Mouse (Mus musculus) frontal cortex, postnatal 25 days (tissue): Measurements from ENCODE around the gene Sec11a.
"Not testable (repeated sequence)": the region's sequence is repeated elsewhere in the genome, so short reads cannot be mapped to it uniquely, and the experiment has no call there.

Experiments
- DNase-seq, 2 experiments: peaks; one replicate each; pipeline ENCODE4 v3.0.0; 2022; ENCODE audit warnings: low spot score in 2 of 2

Gene Sec11a

GRCm38 (mm10) chr7:80947445-80948350 is at the start of gene Sec11a:
TSS of gene Sec11a (minus strand) at chr7:80947780.
- DNase-seq: peak; percentile 92

- DNase-seq: no peak
Observed at GRCm38 (mm10) chr7:80995266-80996146, 47.9 kb upstream of the Sec11a start.

- DNase-seq: no peak
Observed at GRCm38 (mm10) chr7:80994663-80995005, 47.1 kb upstream of the Sec11a start.

- DNase-seq: peak; percentile 17 to 30
Observed at GRCm38 (mm10) chr7:80993834-80994662, 46.5 kb upstream of the Sec11a start.

- peak; percentile 45 to 52 for DNase-seq
Observed at GRCm38 (mm10) chr7:80992980-80993833, 45.6 kb upstream of the Sec11a start, which contains the start of gene Zfp592. TSS of gene Zfp592 (plus strand) at chr7:80993681.

DNA sequence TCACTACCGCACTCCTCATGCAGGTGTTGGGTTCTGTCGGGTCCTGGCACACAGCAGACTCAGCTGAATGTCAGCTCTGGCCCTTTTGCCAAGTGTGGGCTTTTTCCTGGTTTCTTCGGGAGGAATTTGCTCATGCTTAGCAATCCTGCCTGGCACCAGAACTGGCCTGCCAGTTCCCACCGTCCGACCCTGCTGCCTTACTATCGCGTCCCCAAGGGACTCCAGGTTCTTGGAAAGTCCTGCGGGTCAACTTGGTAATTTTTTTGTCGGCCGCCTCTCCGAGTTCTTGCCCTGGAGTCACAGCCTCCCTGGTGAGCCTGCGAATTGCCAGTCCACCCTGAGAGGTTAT is 45.0 kb upstream of the Sec11a start:
- peak; percentile 10 to 27 for DNase-seq

DNA sequence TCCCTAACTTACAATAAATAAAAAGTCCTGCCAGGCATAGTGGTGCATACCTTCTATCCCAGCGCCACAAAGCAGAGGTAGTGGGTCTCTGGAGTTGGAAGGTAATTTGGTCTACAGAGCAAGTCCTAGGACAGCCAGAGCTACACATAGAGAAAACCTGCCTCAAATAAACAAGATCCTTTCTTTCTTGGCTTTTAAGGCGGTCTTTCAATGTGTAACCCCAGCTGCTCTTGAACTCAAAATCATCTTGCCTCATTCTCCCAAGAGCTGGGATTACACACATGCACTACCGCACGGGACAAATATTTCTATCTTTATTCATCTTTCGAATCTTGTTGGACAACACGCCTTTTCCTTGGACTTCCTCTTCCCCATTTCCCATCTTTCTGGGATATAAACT is 44.5 kb upstream of the Sec11a start:
- no peak for DNase-seq

DNA sequence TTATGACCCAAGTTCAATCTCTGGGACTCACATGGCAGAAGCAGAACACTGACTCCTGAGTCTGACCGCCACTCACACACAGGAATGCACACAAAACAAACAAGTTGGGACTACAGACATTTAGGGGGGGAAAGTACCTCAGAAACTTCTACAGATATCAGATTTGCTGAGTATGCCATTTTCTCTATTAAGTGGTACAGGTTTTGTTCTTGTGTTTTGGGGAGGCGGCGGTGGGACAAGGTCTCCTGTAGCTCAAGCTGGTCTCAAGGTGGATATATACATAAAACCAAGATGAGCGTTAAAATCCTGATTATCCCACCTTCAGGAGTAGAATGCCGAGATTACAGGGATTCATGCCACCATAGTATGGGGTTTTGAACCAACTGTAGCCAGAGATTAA is 44.0 kb upstream of the Sec11a start:
- no peak for DNase-seq

- DNase-seq: no peak
Observed at GRCm38 (mm10) chr7:80990276-80990675, 42.7 kb upstream of the Sec11a start.

GRCm38 (mm10) chr7:80987805-80988625 is 40.4 kb upstream of the Sec11a start:
- no peak for DNase-seq

GRCm38 (mm10) chr7:80986458-80987187 is 39.0 kb upstream of the Sec11a start:
- no peak for DNase-seq

DNA sequence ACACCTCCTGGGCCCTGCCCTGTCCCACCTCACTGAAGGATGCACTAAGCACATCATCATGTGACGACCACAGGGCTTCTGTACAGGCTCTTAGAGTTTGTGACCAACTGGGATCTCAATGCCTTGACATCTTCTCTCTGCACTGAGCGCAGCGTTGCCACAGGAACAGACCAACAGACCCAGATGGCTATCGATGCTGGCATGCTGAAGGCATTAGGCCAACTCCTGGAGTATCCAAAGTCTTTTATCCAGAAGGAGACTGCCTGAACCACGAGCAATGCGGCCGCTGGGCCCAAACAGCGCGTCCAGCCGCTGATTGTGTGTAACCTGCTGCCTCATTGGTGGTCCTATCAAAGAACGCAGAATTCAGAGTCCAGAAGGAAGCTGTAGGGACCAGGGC is 33.0 kb upstream of the Sec11a start:
- no peak for DNase-seq

- DNase-seq: not testable (repeated sequence)
Observed at GRCm38 (mm10) chr7:80973638-80974015, 26.0 kb upstream of the Sec11a start.

GRCm38 (mm10) chr7:80972920-80973637 is 25.5 kb upstream of the Sec11a start:
- not testable (repeated sequence) for DNase-seq

- DNase-seq: no peak
Observed at GRCm38 (mm10) chr7:80972082-80972481, 24.5 kb upstream of the Sec11a start.

GRCm38 (mm10) chr7:80971419-80971818 is 23.8 kb upstream of the Sec11a start:
- no peak for DNase-seq

DNA sequence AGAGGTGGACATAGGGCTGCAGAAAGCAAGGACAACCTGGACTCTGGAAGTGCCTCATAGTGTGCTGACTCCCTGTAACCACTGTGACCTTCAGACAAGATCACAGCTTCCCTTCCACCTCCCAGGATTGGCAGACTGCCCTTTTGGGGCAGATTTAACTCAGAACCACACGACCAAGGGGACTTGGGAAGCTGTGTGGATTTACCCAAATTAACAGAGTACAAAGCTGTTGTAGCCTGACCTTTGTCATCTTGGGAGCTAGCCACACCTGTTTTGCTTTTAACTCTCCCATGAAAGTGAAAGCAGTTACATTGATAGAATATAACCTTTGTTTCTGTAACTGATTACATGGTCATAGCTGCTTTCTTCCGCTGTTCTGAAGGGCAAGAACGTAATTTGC is 23.3 kb upstream of the Sec11a start:
- DNase-seq: no peak

DNA sequence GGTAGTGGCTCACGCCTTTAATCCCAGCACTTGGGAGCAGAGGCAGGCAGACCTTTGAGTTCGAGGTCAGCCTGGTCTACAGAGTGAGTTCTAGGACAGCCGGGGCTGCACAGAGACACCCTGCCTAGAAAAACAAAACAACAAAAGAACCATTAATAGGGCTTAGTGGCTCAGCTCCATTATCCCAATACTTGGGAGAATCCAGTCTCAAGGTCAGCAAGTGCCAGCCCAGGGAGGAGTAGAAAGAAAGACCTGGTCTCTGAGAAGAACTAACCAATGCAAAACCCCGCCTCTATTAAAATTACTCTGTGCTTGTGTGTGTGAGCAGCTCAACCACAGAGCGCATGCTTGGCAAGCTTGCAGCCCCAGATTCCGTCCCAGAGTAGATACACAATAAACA is 15.2 kb upstream of the Sec11a start:
- no peak for DNase-seq

GRCm38 (mm10) chr7:80959003-80959402 is 11.4 kb upstream of the Sec11a start:
- no peak for DNase-seq
